Mouse (Mus musculus): ENCODE data around the gene Tdrd5. TPM values are rescaled to one million over a fixed set of nuclear protein-coding genes. Genes with fewer than 3 reads are reported as not detected.
A peak's percentile ranks its signal among the peaks of the same experiment; 100 is the strongest.

Tdrd5 gene
- polyA plus RNA-seq, 1 experiment from 2014 or later = 0.21 TPM

DNA sequence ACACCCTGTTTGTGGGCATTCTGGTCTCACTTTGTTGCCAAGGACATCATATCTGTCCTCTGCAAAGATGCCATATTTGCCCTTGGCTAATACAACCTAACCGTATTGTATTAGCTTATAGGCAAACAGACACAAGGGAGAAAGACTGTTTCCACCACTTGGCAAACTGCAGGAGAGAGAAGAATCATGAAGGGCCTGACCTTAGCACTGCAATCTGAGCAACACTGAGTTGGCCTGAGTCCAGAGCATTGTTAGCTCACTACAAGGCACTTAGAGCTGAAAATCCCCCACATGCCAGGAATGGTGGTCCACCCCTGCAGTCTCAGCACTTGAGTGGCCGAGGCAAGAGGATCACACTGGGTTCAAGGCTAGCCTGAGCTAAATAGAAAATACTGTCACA lies 84.9 kb downstream of the Tdrd5 start:
- Histone ChIP-seq H3K4me3 (no peak overlapping the region), H3K27me3 (no peaks in the 10 kb centered on the region), H3K9ac (no peak overlapping the region), H3K4me2 (no peak overlapping the region), H3K4me1 (replicated peaks) (peaks cover 39% of the 10 kb centered on the region), H3K9me3 (replicated peaks) (no peaks in the 10 kb centered on the region), H3K36me3 (no peaks in the 10 kb centered on the region), H3K27ac (peak overlapping the region; percentile 70)
- peak; percentile 55 for ATAC-seq (replicated peaks; ENCODE audit: insufficient number of reproducible peaks, insufficient read depth, low FRiP score, low read depth)
- WGBS = 52% methylated on average over 2 of the region's 2 CpGs

- Histone ChIP-seq H3K36me3 (no peaks in the 10 kb centered on the region), H3K27me3 (no peaks in the 10 kb centered on the region), H3K9me3 (replicated peaks) (no peaks in the 10 kb centered on the region), H3K4me1 (replicated peaks) (peaks cover 36% of the 10 kb centered on the region), H3K9ac (no peak overlapping the region), H3K4me2 (no peak overlapping the region; the same call in 1 of the 2 replicates), H3K4me3 (no peak overlapping the region), H3K27ac (peak overlapping the region; percentile 70)
- ATAC-seq (replicated peaks; ENCODE audit: insufficient number of reproducible peaks, insufficient read depth, low FRiP score, low read depth) = no peak; the same call in 1 of the 2 replicates
- 31% methylated on average over 8 of the region's 8 CpGs for WGBS
These were observed 85.5 kb downstream of the Tdrd5 start for GRCm38 (mm10) chr1:156217941-156218340.

- ATAC-seq (replicated peaks; ENCODE audit: insufficient number of reproducible peaks, insufficient read depth, low FRiP score, low read depth) = peak; percentile 69; the same call in 1 of the 2 replicates
- peak overlapping the region; percentile 70 for H3K27ac ChIP-seq
- H3K4me2 ChIP-seq = no peak overlapping the region
- no peak overlapping the region for H3K9ac ChIP-seq
- H3K9me3 ChIP-seq (replicated peaks) = no peaks in the 10 kb centered on the region
- WGBS = 40% methylated on average over 3 of the region's 3 CpGs
- no peaks in the 10 kb centered on the region for H3K27me3 ChIP-seq
- no peak overlapping the region for H3K4me3 ChIP-seq
- peaks cover 32% of the 10 kb centered on the region for H3K4me1 ChIP-seq (replicated peaks)
- no peaks in the 10 kb centered on the region for H3K36me3 ChIP-seq
These were observed 86.1 kb downstream of the Tdrd5 start for GRCm38 (mm10) chr1:156217393-156217792.

GRCm38 (mm10) chr1:156216249-156216648 lies 87.2 kb downstream of the Tdrd5 start:
- Histone ChIP-seq H3K9me3 (replicated peaks) (no peaks in the 10 kb centered on the region), H3K4me2 (no peak overlapping the region), H3K9ac (no peak overlapping the region), H3K4me3 (no peak overlapping the region), H3K36me3 (no peaks in the 10 kb centered on the region), H3K27me3 (no peaks in the 10 kb centered on the region), H3K4me1 (replicated peaks) (peaks cover 23% of the 10 kb centered on the region), H3K27ac (no peak overlapping the region)
- WGBS = 69% methylated on average over 4 of the region's 4 CpGs
- ATAC-seq (replicated peaks; ENCODE audit: insufficient number of reproducible peaks, insufficient read depth, low FRiP score, low read depth) = no peak

DNA sequence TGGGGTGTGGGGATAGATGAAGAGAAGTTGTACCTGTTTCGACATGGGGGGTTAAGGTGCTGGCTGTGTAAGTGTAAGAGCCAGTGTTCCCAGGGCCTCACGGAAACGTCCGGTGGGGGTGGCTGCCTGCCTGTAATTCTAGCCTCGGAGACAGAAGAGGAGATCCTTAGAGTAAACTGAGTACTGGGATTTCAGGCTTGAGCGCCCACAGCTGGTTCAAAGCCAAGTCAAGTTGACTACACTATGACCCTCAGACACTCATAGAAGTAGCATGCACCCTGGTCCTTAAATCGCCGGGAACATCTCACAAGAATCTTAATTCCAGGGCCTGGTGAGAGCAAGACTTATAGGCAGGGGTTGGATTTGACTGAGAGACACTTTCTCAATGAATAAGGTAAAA lies 88.8 kb downstream of the Tdrd5 start:
- no peaks in the 10 kb centered on the region for H3K9me3 ChIP-seq (replicated peaks)
- H3K4me3 ChIP-seq = no peak overlapping the region
- no peak for ATAC-seq (replicated peaks; ENCODE audit: insufficient number of reproducible peaks, insufficient read depth, low FRiP score, low read depth)
- H3K4me1 ChIP-seq (replicated peaks) = peaks cover 23% of the 10 kb centered on the region
- H3K27me3 ChIP-seq = no peaks in the 10 kb centered on the region
- no peaks in the 10 kb centered on the region for H3K36me3 ChIP-seq
- no peak overlapping the region for H3K4me2 ChIP-seq
- no peak overlapping the region for H3K27ac ChIP-seq
- 79% methylated on average over 8 of the region's 8 CpGs for WGBS
- H3K9ac ChIP-seq = no peak overlapping the region

- H3K4me2 ChIP-seq = no peak overlapping the region
These were observed 90.5 kb downstream of the Tdrd5 start for GRCm38 (mm10) chr1:156212923-156213322.

GRCm38 (mm10) chr1:156211809-156212317 lies 91.6 kb downstream of the Tdrd5 start:
- Histone ChIP-seq H3K27ac (no peak overlapping the region), H3K4me2 (no peak overlapping the region), H3K4me3 (no peak overlapping the region), H3K27me3 (peaks cover 3% of the 10 kb centered on the region; the same call in 1 of the 2 replicates), H3K4me1 (replicated peaks) (peaks cover 4% of the 10 kb centered on the region; the same call in 1 of the 2 replicates), H3K9ac (no peak overlapping the region), H3K36me3 (no peaks in the 10 kb centered on the region), H3K9me3 (replicated peaks) (no peaks in the 10 kb centered on the region)
- 54% methylated on average over 6 of the region's 6 CpGs for whole genome bisulfite sequencing
- ATAC-seq (replicated peaks; ENCODE audit: insufficient number of reproducible peaks, insufficient read depth, low FRiP score, low read depth) = no peak

More at GRCm38 (mm10) chr1:156212923-156213322, 90.5 kb downstream of the Tdrd5 start:
- no peak for ATAC-seq (replicated peaks; ENCODE audit: insufficient number of reproducible peaks, insufficient read depth, low FRiP score, low read depth)
- no peak overlapping the region for H3K9ac ChIP-seq
- H3K36me3 ChIP-seq = no peaks in the 10 kb centered on the region
- H3K4me3 ChIP-seq = no peak overlapping the region
- H3K27ac ChIP-seq = no peak overlapping the region
- WGBS = 69% methylated on average over 5 of the region's 5 CpGs
- peaks cover 10% of the 10 kb centered on the region for H3K4me1 ChIP-seq (replicated peaks)
- no peaks in the 10 kb centered on the region for H3K9me3 ChIP-seq (replicated peaks)
- H3K27me3 ChIP-seq = no peaks in the 10 kb centered on the region

Other genes starting within 250 kb of the Tdrd5 start
- 1.8 and 2.9 TPM in 2 replicates for gene Fam163a, start 98.6 kb downstream of the Tdrd5 start, polyA plus RNA-seq (2015; fragmentation: Nextera tagmentation; extraction: Ambion mirVana)
- gene Nphs2, start 7.1 kb upstream of the Tdrd5 start, polyA plus RNA-seq (2015; fragmentation: Nextera tagmentation; extraction: Ambion mirVana) = 0.06 TPM in 1 of 2 replicates, not detected in the other
- 485 and 487 TPM in 2 replicates for gene Gm2000, start 62.4 kb upstream of the Tdrd5 start, polyA plus RNA-seq (2015; fragmentation: Nextera tagmentation; extraction: Ambion mirVana)
- gene Axdnd1, start 117.5 kb upstream of the Tdrd5 start, polyA plus RNA-seq (2015; fragmentation: Nextera tagmentation; extraction: Ambion mirVana) = 0.14 and 0.24 TPM in 2 replicates
- 27.7 and 31.4 TPM in 2 replicates for gene Soat1, start 170.7 kb upstream of the Tdrd5 start, polyA plus RNA-seq (2015; fragmentation: Nextera tagmentation; extraction: Ambion mirVana)
- gene Gm10031, start 220.3 kb upstream of the Tdrd5 start, polyA plus RNA-seq (2015; fragmentation: Nextera tagmentation; extraction: Ambion mirVana) = 0.25 and 0.39 TPM in 2 replicates